Mouse (Mus musculus): ENCODE measurements around the gene Hnrnpm. TPM values are rescaled to one million over a fixed set of nuclear protein-coding genes. Genes with fewer than 3 reads are reported as not detected.

Gene Hnrnpm
- total RNA-seq (2023), result 342 TPM

GRCm38 (mm10) chr17:33686760-33687159 lies at the start of gene Hnrnpm:
Gene Hnrnpm, minus strand, starts transcription at chr17:33686860.

GRCm38 (mm10) chr17:33718384-33718881 lies 31.8 kb upstream of the Hnrnpm start, which contains the start of gene March2:
Gene March2, minus strand, starts transcription at chr17:33718670.

GRCm38 (mm10) chr17:33637516-33638276 lies 49.0 kb downstream of the Hnrnpm start, which contains the start of gene Pram1:
Gene Pram1, plus strand, starts transcription at chr17:33638056.

GRCm38 (mm10) chr17:33628621-33629486 lies 57.8 kb downstream of the Hnrnpm start, which contains the start of gene Zfp414:
Gene Zfp414, plus strand, starts transcription at chr17:33629090.

Other genes starting within 250 kb of the Hnrnpm start
- gene Adamts10, start 162.7 kb downstream of the Hnrnpm start, total RNA-seq (2023), result 157 TPM
- 9.5 TPM for gene Myo1f, start 131.2 kb downstream of the Hnrnpm start, total RNA-seq (2023)
- gene Zfp414, start 57.8 kb downstream of the Hnrnpm start, total RNA-seq (2023), result 41.4 TPM
- 4.3 TPM for gene Pram1, start 48.8 kb downstream of the Hnrnpm start, total RNA-seq (2023)
- gene March2, start 31.8 kb upstream of the Hnrnpm start, total RNA-seq (2023), result 59.5 TPM
- gene Rab11b, start 73.7 kb upstream of the Hnrnpm start, total RNA-seq (2023), result 213 TPM
- gene Angptl4, start 95.0 kb upstream of the Hnrnpm start, total RNA-seq (2023), result 1.1 TPM
- gene Kank3, start 123.7 kb upstream of the Hnrnpm start, total RNA-seq (2023), result 1.9 TPM
- 5,043 TPM for gene Rps28, start 137.7 kb upstream of the Hnrnpm start, total RNA-seq (2023)
- gene Ndufa7, start 137.7 kb upstream of the Hnrnpm start, total RNA-seq (2023), result 121 TPM
- gene Cd320, start 156.2 kb upstream of the Hnrnpm start, total RNA-seq (2023), result 8.2 TPM
- gene Gm7029, start 187.0 kb upstream of the Hnrnpm start, total RNA-seq (2023), result not detected
- gene Kifc1, start 203.8 kb upstream of the Hnrnpm start, total RNA-seq (2023), result 11.2 TPM
- 2.3 TPM for gene Platr17, start 218.3 kb upstream of the Hnrnpm start, total RNA-seq (2023)
- gene Daxx, start 222.6 kb upstream of the Hnrnpm start, total RNA-seq (2023), result 68.7 TPM
- 309 TPM for gene Tapbp, start 229.0 kb upstream of the Hnrnpm start, total RNA-seq (2023)
- gene Zbtb22, start 229.0 kb upstream of the Hnrnpm start, total RNA-seq (2023), result 29.6 TPM
- gene Rgl2, start 242.7 kb upstream of the Hnrnpm start, total RNA-seq (2023), result 187 TPM

Measured in CD4-positive naive resting alpha-beta T cell, adult 57 days (primary cell).